Mouse (Mus musculus) heart, postnatal 25 days (tissue): ENCODE data around the gene Manbal. TPM values are rescaled to one million over a fixed set of nuclear protein-coding genes. Genes with fewer than 3 reads are reported as not detected.
"Not testable (repeated sequence)": the region's sequence is repeated elsewhere in the genome, so short reads cannot be mapped to it uniquely, and the experiment has no call there.

Source experiments
- DNase-seq: peaks from one replicate; pipeline ENCODE4 v3.0.0; 2022; ENCODE audit warnings: low spot score
- intact Hi-C: fragments of 180-260 bp; cut with DNase I; formaldehyde crosslinking; loops from one replicate; pipeline ENCODE4 v1.15.1; 2025
- total RNA-seq, 2 experiments: library from RNA; stranded (reverse); gene quantifications; 2 replicates each; pipeline ENCODE4 v1.2.3; 2021

Manbal gene
- total RNA-seq, 2 experiments from 2014 or later: 20.1 to 20.3 TPM

DNA sequence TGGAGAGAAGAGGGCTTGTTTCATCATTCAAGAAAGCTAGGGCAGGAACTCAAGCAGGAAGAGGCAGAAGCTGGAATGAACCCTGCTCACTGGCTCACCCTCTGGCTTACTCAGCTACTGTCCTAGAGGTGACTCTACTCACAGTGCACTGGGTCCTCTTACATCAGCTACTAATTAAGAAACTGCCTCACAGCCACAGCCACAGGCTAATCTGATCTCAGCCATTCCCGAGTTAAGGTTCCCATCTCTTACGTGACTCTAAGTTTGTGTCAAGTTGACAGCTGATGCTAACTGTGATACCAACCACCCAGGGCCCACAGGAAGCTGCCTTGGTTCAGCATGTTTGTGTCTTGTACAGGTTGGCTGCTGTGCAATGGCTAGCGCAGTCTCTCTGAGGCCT is 4.4 kb upstream of the Manbal start:
- intact Hi-C loops: no loop called here

DNA sequence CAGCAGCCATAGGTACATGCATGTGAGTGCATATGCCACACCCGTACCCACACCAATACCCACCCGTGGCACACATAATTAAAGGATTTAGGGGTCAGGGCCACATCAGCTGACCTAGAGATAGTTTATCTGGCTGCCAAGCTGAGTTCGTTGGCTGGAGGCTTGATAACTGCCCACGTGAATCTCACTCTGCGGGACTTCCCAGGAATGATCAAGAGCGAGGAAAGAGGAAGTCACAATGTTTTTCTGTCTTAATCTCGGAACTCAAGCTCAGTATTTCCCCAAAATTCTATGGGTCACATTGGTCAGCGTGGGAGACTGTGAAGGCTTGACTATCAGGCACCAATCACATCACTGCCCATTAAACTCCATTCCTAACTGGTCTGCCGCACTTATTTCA is 632 bp upstream of the Manbal start:
- DNase-seq: no peak
- intact Hi-C loops: no loop called here

More for the DNA sequence above, 4.4 kb upstream of the Manbal start:
- DNase-seq: no peak

DNA sequence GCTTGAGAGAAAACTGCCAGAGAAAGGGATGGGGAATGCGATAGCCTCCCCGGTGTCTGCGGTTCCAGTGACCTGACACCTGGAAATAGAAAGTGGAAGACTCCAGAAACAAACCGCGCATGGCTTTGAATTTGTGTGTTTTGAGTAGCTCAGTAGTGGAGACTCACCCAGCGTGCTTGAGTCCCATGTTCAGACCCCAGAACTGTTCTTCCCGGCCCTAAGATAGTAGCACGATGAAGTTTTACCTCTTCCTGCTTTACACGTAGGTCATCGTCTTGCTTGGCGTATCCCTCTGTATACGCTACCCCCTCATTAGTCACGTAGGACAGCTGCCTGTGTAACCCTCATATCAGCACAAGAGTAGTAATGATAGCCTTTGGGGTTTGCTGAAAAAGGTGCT is 597 bp downstream of the Manbal start:
- no peak for DNase-seq
- intact Hi-C loops: no loop called here

DNA sequence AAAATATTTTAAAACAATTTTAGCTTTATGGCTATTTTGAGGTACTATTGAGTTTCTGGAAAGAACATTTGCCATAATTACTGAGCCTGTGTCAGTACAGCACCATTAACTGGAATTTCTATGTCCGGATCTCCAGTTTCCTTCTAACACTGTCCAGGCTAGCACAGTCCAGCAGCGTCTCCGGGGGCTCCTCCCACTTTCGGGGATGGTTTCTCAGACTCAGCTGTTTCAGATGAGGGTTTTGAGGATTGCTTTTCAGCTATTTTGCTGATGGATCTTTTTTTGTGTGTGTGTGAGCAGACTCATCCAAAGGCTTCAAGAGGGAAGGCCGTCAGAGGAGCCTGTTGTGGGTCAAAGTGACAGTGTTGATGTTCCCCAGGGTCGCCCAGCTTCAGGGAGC is 4.3 kb downstream of the Manbal start:
- intact Hi-C loops: no loop called here
- DNase-seq: no peak

DNA sequence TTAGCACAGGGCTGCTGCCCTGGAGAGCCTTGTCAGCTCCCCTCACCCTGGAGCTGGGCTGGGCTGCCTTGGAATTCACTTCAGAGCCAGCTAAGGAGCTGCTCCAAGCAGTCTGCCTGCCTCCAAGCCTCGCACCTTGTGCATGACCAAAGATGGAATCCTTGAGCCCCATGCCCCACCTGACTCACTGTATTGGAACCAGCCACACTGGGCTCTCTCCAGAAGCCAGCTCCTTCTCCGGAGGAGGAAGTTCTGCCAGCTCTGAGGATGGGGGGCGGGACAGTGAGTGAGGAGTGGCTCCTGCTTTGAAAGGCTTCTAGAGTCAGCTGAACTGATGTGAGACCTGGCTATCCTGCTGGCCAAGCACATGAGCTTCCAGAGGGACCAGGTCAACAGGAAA is 6.3 kb downstream of the Manbal start:
- intact Hi-C loops: no loop called here
- peak; percentile 10 for DNase-seq

DNA sequence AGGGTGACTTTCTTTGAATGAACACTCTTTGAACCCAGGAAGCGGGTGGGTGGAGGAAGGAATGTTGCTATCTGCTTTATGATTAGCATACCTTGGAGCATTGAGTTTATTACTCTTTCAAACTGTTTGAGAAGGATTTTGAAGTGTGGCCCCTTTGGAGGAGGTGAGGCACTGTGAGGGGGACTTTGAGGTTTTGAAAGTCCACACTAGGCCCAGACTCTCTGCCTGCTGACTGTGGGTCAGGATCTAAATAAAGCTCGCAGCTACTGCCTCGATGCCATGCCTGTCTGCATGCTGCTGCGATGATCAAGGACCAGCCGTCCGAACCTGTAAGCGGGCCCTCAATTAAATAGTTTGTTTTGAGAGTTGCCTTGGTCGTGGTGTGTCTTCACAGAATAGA is 7.7 kb downstream of the Manbal start:
- DNase-seq: no peak
- intact Hi-C loops: no loop called here

DNA sequence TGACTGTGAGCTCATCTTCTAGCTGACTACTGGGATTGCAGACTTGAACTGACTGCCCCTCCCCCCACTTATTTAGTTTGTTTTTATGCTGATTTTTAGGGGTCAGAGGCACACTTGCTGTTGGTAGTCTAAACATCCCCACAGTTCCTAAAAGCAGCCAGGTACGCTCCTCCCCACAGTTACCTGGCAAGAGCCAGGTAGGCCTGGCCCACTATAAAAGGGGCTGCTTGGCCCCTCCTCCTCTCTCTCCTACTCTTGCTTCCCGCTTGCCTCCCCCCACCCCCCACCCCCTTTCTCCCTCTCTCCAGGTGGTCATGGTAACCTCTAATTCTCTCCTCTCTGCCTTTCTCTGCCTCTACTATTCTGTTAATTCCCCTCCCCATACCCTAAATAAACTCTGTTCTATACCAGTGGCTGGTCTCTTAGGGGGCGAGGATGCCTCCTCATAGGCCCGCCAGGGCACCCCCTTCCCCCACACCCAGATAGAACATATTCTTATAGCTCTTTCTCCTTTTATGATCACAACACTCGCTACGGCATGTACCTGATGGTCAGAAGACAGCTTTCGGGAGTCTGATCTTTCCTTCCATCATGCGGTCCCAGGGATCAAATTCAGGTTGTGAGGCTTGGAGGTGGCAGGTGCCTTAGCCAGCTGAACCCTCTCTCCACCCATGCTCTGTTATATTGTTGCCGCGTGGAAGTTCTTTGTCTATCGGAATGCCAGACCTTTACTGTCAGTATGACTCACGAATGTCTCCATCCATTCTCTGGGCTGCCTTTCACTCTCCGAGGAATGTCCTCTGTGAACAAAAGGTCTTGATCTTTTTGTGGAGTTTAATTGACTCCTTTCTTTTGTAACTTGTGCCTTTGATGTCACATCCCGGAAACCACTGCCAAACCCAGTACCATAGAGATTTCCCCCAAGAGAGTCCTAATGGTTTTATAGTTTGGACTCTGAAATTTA is 8.7 kb downstream of the Manbal start:
- no peak for DNase-seq
- intact Hi-C loops: no loop called here

DNA sequence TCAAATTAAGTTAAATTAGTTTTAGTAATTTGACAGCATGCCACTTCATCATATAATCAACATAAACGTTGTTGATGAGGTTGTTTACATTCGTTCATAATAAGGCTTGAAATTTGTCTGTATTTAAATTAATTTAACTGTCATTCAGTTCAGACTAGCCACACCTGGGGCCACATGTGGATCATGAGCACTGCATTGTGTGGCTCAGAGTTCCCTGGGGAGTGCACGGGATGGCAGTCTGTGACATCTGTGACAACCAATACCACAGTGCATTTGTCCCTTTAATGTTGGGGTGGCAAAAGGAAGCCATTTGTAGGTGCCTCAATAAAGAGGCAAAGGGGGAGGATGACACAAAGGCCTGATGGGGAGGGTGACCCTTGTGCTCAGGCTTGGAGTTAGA is 9.6 kb downstream of the Manbal start:
- DNase-seq: no peak
- intact Hi-C loops: no loop called here

DNA sequence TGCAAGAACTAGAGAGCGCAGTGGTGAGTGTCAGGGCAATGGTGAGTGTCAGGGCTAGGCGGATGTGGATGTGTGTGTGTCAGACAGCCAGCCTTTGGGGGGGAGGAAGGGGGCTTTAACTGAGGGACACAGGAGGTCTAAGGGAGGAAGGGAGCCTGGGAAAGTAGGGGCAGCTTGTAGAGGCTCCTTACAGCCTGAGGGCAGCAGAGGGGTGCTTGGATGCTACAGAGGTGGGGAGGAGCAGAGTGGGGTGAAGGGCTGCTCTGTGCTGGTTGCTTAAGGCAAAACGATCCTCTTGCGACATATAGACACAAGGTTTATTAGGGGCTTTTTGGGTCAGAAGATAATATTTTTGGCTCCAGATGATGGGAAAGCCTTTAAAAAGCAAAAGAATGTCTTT is 17.4 kb downstream of the Manbal start:
- intact Hi-C loops: no loop called here

DNA sequence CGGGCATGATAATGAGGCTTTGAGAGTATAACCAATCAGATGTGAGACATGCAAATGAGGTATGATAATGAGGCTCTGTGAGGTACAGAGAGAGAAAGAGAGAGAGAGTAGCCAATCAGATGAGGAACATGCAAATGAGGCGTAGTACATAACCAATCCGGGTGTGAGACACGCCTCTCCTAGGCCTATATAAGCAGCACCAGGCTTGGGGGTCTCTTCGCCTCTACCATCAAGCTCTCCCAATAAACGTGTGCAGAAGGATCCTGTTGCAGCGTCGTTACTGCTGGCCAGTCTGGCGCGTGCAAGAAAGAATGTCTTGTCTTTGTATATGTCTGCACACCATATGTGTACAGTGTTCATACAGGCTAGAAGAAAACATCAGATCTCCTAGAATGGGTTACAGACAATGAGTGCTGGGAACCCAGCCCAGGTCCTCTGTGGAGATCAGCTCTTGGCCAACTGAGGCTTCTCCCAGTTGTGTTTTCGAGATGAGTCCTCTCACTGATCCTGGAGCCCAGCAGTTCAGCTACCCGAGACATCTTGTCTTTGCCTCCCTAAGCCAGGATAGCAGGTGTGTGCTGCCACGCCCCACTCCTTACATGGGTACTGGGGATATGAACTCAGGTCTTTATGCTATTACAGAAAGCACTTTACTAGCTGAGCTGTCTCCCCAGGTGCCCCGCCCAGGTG is 21.7 kb downstream of the Manbal start:
- intact Hi-C loops, DNase-seq: not testable (repeated sequence)

More for the DNA sequence above, 17.4 kb downstream of the Manbal start:
- DNase-seq: no peak

DNA sequence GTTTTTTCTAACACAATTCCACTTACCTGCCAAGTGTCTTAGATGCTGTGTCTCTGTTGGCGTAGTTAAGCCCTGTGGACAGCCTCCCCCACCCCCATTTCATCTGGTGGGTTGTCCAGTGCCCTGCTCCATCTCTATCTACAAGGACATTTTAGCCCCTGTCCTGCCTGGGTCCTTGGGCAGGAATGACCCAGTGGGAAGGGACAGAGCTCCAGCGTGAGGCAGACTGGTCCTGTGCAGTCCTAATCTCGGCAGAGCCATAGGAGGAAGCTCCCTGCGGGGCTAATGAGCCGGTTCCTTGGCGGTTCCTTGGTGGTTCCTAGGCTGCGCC is 22.2 kb downstream of the Manbal start:
- intact Hi-C loops: no loop called here
- no peak for DNase-seq

DNA sequence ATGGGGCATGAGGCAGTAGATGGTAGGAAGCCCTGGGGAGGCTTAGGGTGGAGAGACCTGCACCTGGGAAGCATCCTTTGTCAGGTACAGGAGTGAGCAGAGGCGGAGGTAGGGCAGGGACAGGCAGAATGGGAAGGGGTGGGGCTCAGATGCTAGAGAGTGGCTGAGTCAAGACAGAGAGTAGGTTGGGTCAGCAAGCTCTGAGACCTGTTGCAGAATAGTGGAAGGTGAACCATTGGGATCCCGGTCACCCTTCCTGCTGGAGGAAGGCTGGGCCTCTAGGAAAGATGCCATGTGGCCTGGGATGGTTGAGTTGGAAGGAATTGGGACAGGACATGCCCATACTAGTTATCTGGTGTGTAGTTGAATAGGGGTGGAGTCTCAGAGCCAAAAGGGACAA is 24.9 kb downstream of the Manbal start:
- intact Hi-C loops: no loop called here
- no peak for DNase-seq

DNA sequence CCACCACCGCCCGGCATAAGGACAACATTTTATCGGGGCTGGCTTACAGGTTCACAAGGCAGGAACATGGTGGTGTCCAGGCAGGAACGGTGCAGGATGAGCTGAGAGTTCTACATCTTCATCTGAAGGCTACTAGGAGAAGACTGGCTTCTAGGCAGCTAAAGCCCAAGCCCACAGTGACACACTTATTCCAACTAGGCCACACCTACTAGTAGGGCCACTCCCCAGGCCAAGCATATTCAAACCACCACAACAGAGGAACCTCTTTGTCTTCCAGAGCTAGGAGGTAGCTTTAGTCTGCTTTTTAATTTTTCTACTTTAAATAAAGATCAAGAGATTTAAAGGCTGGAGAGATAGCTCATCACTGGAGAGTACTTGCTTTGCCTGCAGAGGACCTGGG is 26.2 kb downstream of the Manbal start:
- intact Hi-C loops: no loop called here
- no peak for DNase-seq

DNA sequence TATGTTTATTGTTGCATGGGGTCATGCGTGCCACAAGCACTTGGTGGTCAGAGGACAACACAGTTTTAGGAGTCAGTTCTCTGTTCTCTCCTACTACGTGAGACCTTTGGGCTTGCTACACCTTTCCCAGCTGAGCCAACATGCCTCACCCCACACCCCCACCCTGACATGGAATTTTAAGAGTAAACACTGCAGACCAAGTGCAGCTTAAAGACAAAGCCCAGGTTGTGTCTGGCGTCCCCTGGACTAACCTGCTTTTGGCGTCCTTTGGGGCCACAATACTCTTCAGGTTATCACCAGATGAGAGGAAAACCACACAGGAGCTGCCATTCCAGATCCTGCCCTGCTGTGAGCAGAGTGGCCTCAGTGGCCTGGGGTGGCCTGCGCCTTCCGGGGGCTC is 27.5 kb downstream of the Manbal start:
- no peak for DNase-seq

DNA sequence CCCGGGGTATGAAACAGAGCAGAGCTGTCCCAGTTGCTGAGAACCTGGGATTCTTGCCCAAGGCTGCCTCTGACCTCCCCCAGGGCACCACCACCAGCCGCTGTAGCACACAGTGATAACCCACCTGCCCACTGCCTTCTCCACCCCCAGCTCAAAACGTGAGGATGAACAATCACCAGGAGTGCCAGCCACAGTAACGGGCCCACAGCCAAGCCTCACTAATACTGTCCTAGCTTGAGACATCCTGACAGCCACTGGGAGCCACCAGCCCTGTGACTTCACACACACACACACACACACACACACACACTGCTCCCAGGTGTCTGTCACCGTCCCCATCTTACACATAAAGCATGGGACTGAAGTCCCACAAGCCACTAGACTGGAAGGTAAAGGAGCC is 28.0 kb downstream of the Manbal start:
- DNase-seq: no peak
- intact Hi-C loops: no loop called here

More for the DNA sequence above, 27.5 kb downstream of the Manbal start:
- intact Hi-C loops: no loop called here

DNA sequence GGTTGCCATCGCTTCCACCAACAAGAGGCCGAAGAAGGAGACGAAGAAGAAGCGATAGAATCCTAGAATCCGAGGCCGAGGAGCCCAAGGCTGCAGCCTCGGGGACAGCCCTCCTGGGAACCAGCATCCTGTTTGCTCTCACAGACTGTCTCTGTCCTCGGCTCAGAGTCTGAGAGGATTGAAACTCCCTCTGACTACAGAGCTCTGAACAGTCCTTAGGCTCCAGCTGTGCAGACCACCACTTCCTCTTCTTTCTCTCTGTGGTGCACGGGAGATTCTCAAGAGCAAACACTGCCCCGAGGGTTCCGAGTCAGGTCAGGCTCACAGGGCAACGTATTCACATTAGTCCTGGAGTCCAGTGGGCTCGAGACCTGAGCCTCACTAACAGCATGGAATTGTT is 28.6 kb downstream of the Manbal start:
- DNase-seq: no peak
- intact Hi-C loops: no loop called here

DNA sequence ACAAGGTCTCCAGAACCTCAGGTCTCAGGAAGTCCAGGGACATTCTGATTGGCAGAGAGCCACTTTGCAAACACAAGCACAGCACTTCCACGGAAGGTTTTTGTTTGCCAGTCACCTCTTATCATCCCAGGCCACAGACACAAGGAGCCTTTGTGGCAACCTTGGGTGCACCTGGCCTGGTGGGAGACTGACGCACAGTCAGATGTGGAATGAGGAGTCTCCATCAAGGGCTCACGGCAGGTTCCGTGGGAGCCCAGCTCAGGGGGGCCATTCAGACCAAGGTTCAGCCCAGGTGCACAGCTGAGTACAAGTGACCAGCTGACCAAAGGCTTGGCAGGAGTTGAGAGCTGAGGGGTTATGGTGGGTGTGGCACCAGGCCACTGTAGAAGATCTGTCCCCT is 30.0 kb downstream of the Manbal start:
- intact Hi-C loops: no loop called here
- DNase-seq: no peak

DNA sequence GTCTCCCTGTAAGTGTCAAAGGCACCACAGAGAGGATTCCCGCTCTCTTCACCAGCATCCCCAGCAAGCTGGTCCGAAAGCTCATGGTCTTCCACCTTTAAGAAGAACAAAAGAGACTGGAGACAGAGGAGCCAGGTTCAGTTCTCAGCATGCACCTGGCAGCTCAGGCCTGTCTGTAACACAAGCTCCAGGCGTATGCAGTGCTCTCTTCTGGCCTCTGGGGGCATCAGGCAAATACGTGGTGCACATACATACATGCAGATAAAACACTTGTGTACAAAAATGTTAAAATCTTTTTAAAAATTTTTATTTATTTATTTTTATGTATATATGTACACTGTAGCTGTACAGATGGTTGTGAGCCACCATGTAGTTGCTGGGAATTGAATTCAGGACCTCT is 31.1 kb downstream of the Manbal start:
- no peak for DNase-seq
- intact Hi-C loops: no loop called here

DNA sequence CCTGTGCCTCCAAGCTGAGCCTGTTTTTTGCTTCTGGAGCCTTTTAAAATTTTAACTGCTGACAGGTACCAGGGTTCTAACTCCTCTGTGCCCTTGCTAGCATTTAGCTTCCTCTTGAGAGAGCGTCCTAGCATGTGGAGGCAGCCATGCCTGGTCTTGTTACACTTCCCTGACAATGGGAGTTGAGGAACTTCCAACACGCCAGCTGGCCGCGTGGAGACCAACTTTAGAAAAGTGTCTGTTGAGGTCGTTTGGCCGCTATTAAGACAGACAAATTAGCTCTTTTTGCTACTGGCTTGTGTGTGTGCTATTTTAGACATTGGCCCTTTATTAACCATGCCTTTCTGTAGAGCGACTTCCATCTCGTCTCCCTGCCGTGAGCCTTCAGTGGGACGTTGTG is 32.4 kb downstream of the Manbal start:
- intact Hi-C loops: no loop called here
- no peak for DNase-seq

DNA sequence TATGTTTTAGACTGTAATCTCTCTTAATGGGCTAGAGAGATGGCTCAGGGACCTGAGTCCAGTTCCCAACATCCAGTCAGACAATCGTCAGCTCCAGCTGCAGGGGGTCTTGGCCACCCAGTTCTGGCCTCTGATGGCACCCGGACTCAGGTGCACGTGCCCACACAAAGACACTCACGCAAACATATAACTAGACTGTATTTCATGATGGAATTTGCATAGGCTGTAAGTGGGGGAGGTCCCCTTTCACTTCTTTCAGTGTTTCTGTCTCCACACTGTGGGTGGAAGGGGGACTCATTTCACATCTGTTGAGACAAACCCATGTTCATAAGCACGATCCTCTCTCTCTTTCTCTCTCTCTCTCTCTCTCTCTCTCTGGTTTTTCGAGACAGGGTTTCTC is 33.1 kb downstream of the Manbal start:
- intact Hi-C loops: no loop called here

DNA sequence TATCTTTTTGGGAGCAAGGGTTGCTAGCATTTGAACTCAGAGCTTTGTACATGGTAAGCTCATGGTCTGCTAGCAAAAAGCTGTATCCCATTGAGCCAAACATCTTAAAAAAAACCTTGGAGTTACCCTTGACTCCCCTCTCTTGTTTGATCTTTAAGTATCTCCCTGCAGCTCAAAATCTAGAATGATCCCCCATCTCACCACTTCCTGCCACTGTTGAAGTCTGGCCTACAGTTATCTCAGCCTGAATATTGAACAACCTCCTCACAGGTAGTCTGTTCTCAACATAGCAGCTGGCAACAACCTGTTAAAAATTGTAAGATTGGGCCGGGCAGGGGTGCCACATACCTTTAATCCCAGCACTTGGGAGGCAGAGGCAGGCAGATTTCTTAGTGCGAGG is 33.9 kb downstream of the Manbal start:
- intact Hi-C loops: no loop called here

More for the DNA sequence above, 33.1 kb downstream of the Manbal start:
- DNase-seq: no peak

More for the DNA sequence above, 33.9 kb downstream of the Manbal start:
- DNase-seq: no peak
